Mouse (Mus musculus): Measurements from ENCODE around the gene Anks1b. TPM values are rescaled to one million over a fixed set of nuclear protein-coding genes. Genes with fewer than 3 reads are reported as not detected.

The Anks1b gene
- total RNA-seq, 2 experiments from 2014 or later: 462 to 539 TPM

DNA sequence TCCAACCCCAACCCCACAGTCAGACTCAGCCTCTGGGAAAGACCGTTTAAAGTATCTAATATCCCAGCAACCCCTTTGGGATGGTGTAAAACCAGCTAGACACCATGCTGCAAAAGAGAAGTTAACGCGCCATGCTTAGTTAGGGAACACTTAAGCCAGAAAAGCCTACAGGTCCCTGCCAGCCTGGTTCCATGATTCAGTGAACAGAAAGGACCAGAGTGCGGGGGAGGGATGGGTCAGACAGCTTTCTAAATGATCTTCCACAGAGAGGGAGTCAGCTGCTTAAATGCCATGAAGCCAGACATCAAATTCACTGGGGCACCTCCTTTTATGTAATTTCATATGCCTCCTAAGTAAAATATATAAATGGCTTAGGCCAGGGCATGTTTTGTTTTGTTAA, 764.0 kb downstream of the Anks1b start:
- no peak for DNase-seq (ENCODE audit: low spot score in 2 of 2)

DNA sequence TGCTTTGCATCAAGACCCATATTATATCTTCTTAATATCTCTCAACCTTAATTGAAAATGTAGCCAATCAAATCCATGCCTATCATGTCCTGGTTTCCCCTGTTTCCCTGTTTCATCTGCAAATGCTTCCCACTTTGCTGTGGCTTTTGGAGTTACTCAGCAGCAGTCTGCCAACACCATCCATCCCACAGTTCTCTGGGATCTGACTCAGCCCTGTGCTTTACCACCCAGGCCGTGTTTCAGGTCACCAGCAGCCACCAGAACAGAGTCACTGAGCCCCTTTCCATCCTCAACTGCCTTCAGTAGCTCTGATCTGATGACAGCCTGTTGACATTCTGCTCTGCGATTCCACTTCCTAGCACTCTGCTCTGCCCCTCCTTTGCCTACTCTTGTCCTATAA, 776.4 kb downstream of the Anks1b start:
- DNase-seq (ENCODE audit: low spot score in 2 of 2): no peak

DNA sequence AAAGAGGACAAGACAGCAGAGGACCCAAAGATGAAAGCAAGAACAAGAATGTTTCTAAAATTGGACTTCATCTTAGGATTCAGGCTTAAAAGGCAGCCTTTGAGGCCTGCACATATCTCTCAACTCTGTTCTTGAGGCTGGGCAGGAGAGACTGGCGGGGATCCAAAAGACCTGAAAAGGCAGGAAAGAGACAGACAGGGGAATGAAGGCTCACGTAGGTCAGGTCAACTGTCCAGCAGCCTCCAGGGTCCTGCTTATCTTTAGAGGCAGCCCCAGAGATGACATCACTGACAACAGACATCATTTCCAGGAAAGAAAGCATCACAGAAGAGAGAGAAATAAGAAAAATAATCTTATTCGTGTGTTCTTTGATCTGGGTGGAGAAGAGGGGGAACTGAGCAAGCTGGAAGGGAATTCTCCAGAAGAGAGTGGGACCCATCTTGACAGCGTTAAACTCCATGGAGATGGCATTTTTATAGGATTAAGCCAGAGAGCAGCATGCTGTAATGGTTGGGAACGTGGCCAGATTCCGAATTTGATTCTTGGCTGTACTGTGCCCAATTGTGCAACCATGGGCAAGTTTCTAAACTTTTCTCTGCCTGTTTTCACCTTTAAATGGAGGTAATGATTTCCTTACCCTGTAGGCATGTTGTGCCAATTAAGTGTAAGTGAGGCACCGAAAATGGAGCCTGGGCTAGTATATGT, 784.3 kb downstream of the Anks1b start:
- peak in 1 of 2 experiments; percentile 45 for DNase-seq (ENCODE audit: low spot score in 2 of 2)

DNA sequence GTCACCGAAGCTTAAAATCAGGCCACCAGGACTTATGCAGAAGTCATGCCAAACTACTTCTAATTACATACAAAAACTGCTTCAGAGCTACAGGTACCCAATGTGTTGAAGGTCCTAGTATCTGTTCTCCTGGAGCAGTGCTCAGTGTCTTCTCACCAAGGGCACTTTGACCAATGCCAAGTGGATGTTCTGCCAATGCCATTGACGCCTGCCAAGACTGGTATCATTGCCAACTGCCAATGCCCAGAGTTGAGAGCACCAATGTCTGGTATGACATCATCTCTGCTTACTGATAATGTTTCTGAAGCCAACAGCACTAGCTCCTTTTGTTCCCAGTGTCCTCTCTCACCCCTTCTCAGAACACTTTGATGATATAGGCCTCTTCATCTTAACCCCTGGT, 793.4 kb downstream of the Anks1b start:
- DNase-seq (ENCODE audit: low spot score in 2 of 2): peak; percentile 66 to 91

DNA sequence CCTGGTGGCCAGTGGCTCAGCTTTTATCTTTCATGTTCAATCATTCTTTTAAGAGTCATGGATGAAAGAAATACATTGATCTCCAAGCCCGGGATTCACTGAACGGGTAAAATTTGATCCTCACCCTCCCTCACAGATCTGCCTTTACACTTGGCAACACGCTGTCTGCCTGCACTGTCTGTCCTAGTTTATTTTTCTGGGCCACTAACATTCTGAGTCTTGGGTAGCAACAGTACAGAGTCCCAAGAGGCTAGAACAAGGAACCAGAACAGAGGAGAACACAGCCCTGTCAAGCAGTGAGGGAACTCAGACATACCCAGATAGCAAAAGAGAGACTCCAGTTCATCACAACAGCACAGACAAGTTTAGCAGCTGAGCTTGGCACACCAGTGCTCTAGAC, 797.0 kb downstream of the Anks1b start:
- no peak for DNase-seq (ENCODE audit: low spot score in 2 of 2)

DNA sequence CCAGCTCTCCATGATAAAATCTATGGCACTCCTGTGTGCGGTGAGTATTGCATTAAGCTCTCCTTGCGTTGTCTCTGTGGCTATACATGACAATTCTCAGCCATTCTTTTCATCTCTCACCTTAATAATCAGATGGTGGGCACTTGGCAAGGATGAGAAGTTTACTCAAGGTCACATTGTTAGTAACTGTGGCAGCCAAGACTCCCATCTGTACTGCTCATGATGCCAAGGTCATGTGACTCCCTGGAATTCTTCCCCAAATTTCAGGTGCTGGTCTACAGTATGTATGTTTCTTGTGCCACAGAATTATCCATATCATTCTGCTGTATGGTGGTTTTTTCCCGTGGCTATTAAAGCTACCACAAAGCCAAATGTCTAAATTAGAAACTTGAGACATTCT, 798.8 kb downstream of the Anks1b start:
- no peak for DNase-seq (ENCODE audit: low spot score in 2 of 2)

DNA sequence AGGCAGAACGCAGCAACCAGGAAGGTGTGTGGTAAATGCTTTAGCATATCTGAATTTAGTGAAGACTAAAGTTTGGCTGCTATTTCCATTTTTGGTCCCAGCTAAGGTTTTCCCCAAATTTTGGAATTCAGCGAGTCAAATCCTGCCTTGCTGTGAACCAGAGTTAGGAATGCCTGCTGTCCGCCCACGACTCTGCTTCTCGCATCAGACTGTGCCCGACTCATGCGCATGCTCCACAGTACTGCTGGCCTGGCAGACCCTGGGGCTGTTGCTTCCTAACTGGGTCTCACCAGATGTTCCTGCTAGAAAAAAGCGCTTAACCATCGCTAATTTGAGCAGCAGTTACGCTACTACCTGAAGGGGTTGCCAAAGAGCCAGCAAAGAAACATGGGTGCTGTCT, 801.1 kb downstream of the Anks1b start:
- peak; percentile 60 to 81 for DNase-seq (ENCODE audit: low spot score in 2 of 2)

DNA sequence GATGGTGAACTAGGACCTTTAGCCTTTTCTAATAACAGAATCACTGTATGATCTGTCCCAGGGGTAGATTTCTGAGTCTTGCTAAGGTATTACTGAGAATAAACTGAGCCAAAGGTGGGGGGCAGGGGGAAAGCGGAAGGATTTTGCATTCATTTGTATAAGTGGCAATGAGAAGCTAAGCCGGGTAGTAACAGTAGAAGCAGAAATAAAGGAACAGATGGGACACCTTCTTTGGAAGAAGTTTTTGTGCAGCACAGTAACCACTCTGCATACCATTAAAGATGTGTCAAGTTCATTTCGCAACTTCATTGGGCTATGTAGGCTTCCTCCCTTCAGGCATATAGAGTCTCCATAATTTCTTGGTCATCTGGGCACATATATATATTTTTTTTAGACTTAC, 804.1 kb downstream of the Anks1b start:
- DNase-seq (ENCODE audit: low spot score in 2 of 2): no peak

DNA sequence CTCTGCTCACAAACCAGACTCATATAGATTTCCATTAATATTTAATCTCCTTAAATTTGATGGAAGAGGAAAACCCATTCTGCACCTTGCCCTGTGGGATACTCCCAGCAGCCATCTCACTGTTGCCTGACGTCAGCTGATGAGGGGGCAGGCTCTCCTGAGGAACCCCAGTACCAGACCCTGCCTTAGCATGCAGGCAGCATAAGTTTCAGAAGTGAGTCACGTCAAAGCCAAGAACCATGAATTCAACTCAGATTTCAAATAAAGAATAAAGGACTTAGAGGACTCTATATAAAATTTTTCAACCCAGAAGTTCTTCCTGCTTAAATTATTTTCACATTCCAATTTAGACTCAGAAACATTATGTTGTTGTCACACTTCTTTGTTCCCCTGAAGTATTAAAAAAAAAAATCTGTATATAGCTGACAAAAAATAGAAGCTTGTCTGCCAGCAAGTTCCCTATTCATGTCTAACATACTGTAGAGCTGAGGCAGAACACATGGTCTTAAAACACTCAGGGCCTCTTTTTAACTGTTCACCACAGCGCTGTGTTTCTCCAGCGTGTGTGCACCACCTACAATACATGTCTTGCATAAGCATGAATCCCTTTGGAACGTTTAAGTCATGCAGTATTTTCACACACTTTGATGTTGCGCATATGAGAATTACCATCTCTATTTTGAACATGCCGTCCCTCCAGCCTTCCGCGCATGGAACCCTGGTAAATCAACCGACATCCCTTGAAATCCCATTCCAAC, 806.6 kb downstream of the Anks1b start:
- DNase-seq (ENCODE audit: low spot score in 2 of 2): peak in 1 of 2 experiments; percentile 58

DNA sequence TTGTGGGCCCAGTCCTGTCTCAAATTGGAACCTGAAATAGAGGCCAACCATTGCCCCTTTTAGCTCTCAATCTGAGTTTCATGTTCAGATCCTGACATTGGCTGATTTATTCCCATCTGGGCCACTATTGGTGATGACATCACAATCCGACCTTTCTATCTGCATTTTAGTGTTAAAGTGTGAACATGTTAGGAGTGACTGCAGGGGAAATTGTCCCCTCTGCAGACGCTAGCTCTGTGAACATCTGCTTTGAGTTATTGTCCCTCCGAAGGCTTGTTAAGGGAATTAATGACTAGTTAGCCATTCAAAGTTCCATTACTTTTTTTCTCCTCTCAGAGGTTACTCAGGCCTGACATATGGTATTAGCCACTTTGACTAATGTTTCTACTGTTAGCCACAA, 810.5 kb downstream of the Anks1b start:
- DNase-seq (ENCODE audit: low spot score in 2 of 2): no peak

DNA sequence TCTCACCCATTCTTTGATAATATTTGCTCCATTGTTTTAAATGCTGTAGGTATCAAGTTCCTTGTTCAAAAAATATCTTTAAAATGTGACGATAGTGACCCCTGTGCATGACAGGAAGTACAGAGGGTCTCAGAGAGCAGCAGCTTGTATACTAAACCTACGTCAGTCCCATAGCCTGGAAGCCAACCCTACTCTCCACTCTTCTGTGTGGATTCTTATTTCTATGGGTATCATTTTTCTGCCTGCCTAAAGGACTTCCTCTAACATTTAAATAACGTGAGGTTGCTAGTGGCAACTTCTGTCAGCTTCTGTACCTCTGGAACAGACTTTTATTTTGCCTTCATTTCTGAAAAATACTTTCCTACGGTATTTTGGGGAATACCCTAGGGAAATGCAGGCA, 812.1 kb downstream of the Anks1b start:
- DNase-seq (ENCODE audit: low spot score in 2 of 2): no peak

DNA sequence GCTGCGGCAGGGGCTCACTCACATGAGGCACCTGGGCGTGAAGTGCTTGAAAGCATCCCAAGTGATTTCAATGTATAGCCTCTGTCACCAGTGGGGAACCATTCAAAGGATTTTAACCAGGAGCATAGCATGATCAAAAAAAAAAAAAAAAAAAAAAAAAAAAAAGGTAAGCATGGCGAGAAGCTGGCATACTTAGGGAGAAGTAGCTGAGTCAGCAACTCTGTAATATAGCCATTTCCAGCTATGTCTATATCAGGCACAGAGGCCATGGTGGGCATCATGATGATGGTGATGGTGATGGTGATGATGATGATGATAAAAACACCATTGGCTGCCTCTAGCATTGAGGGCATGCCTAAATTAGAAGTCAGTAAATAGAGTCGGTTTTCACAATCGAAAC, 814.8 kb downstream of the Anks1b start:
- DNase-seq (ENCODE audit: low spot score in 2 of 2): no peak

DNA sequence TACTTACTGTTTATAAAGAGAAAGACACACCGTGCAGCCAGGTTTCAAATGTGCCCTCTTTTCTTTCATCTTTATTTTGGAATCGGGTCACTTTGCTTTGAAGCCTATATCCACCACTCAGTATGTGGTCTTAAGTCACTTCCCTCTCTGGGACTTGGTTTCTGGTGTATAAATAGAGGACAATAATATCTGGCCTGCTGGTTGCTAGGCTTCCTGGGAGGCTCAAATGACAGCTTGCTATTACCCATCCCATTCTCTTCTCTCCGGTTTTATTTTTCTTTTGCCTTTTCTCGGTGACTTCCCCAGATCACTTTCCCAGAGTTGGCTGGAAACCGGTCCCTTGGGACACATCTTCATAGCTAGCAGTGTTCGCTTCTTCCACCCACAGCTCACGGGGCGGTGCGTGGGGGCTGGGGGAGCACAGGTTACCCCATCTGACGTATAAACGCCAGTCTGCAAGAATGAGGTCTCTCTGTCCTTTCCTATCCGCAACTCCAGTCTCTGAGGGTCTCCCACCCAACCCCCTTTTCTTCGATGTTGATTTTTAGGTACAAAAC, 815.5 kb downstream of the Anks1b start:
- no peak for DNase-seq (ENCODE audit: low spot score in 2 of 2)

DNA sequence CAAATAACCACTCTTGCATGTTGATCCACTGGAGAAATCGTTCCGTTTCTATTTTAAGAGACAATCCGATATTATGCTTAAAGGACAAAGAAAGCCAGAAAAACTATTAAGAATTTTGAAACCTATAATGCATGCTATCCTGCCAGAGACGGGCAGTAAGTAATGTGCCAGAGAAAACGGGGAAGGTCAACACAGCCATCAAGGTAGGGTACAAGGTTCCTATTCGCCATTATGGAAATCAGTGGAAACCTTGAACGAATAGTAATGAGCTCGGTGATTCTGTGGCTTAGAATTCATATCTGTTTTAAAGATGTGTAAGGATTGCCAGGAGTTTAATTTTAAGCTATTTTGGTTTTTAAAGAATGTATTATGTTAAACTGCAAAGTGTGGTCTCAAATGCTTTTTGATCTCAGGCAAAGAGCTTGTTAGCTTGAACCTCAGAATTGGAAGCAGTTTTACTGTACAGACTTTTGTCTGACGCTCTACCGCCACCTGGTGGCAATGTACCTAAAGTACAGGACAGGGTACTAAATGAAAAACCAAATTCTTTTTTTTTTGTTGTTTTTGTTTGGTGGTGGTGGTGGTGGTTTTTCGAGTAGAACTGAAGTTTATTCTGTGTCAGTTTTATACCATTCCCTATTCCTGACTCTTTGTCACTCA, 816.7 kb downstream of the Anks1b start:
- DNase-seq (ENCODE audit: low spot score in 2 of 2): peak; percentile 69 to 88

DNA sequence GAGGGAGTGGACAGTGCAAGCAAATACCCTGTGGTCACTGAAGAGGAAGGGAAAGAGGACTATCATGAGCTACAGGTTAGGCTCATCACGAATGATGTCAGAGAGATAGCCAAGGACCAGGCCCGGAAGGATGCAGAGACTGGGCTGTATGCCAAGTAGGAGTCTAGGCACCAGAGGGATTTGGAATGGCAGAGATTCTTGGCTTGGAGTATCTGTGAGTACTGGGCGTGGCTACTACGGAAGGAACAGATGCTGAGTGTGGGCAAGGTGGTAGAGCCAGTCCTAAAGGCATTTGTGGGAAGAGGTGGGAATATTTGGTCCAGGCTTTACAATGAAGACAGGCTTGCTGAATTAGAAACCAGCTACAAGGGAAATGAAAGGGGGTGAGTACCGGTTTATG, 823.4 kb downstream of the Anks1b start:
- no peak for DNase-seq (ENCODE audit: low spot score in 2 of 2)

DNA sequence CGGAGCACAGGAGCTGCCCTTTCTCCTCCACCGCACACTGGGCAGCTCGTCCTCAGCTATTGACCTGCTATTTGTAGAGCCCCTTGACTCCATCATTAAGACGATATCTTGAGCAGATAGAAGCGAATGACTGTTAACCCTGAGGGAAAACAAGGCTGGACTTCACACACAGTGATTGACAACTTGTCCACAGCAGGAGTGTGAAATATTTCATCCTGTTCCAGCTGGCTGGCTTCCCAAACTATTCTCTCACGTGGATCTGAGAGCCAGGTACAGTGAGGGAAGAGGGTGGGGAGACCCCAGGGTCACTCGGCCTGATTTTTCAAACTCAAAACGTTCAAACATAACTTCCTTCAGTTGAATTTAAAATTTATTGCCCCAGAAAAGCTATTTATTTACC, 824.1 kb downstream of the Anks1b start:
- no peak for DNase-seq (ENCODE audit: low spot score in 2 of 2)

DNA sequence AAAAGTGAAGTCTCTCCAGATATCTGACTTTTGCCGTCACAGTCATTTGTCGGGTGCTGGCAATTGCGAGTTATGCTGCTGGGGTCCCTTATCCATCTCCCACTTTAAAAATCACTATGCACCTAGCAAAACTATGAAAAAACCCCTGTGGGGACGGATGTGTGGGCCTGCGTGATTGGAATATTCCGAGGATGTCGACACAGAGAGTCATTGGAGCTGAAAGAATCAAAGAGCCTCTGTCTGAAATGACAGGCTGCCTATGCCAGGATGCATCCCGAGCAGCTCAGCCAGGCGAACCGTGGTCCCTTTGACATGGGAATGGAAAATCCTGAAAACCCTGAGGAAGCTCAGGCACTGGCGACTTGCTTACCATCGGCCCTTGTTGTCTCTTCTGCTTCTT, 825.9 kb downstream of the Anks1b start:
- DNase-seq (ENCODE audit: low spot score in 2 of 2): peak; percentile 48 to 61

DNA sequence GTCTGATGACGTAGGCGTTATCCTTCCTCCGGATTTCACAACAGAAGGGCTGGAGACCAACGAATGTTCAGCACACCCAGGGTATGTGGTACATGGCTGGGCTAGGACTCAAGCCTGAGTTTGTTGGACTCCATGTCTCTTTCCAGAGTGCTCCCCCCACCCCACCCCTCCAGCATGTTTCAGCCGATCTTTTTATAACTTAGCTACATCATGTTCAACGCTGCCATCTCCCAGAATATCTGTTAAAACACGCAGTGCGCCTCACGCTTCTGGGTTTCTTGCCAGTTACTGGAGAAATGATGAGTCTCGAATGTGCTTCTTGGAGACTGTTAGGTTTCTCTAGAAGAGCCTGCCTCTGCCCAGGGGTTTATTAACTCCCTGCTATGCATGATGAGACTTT, 831.3 kb downstream of the Anks1b start:
- peak in 1 of 2 experiments; percentile 79 for DNase-seq (ENCODE audit: low spot score in 2 of 2)

DNA sequence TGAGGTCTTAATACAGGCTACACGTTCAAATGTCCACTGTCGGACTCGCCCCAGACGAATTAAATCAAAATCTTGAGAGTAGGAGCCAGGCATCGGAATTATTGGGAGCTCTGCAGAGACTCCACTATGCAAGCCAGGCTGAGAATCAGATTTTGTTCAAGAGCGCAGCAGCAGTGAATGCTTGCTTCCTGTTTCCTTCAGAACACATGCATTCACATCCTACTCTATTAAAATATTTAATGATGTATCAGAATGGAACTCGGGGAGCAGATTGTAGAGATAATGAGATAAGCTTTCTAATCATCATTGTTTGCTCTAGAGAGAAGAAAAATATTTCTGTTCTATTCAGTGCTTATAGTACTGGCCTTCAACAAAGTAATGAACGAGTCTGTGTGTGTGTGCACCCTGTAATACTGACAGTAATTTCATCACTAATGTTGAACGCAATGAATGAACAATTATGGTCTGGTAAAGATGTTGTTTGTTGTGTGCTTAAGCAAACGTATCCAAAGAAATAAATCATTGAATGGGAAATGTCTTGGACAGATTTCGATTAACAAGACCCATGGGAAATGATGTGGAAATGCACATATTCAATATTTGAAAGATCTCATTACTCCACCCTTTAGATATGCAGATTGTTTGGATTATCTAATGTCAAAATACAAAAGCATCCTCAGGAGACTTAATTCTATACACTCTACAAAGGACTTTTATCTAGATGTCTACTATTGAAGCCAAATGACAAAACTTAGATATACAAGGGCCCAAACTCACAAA, 835.7 kb downstream of the Anks1b start:
- no peak for DNase-seq (ENCODE audit: low spot score in 2 of 2)

DNA sequence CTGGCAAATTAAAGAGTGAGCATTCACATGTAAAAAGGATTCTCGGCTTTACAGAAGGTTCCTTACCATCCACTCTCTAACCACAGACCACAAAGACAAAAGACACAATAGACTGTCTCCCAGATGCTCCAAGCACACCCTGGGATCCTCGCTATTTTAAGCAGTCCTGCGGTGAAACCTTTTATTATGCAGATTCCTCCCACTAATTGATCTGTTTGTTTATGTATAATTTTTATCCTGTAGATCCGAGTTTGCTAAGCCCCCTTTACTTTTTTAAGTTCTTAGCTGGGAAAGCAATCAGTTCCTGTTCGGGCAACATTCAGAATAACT, 836.3 kb downstream of the Anks1b start:
- no peak for DNase-seq (ENCODE audit: low spot score in 2 of 2)

DNA sequence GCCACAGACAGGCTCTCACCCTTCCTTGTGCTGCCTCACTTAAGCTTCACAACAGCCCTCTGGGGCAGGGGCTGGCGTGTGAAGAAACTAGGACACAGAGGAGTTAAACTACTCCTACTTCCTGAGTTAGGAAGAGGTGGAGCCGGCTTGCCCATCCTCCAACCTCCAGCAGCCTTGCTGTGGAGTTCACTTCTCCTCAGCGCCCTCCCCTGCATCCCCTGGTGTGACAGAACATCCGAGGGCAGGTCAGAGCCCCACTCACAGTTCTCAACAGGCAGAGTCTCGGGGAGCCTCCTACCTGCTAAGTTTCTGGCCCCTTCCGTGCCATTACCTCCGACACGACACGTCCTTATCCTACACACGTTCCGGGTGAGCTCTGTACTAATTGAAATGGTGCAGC, 844.7 kb downstream of the Anks1b start:
- no peak for DNase-seq (ENCODE audit: low spot score in 2 of 2)
